Mouse (Mus musculus): ENCODE data around the gene Slc29a1.

The Slc29a1 gene

DNA sequence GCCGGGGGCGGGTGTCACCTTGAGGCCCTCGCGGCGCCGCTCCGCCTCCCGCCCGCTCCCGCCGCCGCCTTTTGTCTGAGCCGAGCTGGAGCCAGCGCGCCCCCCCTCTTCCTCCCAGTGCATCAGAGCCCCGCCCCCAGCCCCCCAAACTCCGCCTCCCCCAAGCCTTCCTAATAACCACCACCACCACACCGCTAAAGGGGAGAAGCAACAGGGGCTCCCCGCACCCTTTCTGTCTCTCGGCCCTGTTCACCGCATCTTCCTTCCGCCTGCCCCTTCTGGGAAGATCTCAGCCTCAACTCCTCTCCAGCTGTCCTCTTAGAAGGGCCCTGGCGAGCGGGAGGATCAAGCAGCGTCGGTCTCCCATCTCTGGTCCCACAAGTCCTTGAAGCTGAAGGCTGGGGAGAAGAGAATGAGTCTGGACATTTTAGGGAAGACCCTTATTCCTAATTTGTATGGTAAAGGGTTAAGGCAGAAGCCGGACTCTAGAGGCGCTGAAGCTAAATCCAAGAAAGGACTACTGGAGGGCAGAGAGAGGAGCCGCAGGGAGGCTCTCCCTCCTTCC is 49.7 kb downstream of the Slc29a1 start, which contains the start of gene Tmem151b:
Tmem151b (minus strand) TSS at position 61 of the 565 bp plus-strand sequence.
- DNase-seq (ENCODE audit: low spot score) = no peak

DNA sequence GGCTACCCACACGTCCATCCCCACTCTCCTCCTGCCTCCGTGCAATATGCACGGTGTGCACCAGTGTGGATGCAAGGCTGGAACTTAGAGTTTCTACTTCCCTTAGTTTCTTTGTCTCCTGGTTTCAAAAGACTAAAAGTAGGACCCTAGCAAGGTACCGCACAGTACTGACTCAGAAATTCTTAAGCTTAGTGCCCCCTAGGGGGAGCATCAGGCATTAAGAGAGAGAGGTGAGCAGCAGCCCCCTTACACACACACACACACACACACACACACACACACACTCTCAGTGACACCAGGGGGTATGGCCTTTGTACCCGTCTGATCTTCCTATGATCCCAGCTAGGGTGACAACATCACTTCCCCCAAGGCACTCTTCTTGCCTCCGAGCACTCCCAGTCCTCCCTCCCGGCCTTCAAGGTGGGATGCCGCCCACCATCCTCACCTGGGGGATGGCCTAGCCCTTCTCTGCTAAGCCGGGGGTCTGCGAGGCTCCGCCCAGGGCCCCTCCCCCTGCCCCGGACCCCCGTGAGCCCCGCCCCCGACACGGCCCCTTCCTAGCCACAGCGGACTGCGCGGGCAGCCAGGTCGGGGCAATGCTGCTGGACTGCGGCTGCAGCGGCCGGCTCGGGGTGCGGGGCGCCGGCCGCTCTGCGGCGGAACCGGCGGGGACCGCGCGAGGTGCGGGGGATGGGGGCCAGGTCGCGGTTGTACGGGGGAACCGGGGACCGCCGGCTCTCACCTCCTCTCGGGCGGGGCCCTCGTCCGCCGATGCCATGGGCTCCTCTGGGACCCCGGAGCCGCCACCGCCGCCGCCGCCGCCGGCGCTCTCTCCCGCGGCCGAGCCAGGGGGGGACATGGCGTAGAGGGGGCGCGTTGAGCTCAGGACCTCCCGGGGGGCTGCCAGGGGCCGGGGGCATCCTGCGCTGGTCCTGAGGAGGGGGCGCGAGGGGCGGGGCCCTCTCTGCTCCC is 50.6 kb downstream of the Slc29a1 start:
- no peak for DNase-seq (ENCODE audit: low spot score)

DNA sequence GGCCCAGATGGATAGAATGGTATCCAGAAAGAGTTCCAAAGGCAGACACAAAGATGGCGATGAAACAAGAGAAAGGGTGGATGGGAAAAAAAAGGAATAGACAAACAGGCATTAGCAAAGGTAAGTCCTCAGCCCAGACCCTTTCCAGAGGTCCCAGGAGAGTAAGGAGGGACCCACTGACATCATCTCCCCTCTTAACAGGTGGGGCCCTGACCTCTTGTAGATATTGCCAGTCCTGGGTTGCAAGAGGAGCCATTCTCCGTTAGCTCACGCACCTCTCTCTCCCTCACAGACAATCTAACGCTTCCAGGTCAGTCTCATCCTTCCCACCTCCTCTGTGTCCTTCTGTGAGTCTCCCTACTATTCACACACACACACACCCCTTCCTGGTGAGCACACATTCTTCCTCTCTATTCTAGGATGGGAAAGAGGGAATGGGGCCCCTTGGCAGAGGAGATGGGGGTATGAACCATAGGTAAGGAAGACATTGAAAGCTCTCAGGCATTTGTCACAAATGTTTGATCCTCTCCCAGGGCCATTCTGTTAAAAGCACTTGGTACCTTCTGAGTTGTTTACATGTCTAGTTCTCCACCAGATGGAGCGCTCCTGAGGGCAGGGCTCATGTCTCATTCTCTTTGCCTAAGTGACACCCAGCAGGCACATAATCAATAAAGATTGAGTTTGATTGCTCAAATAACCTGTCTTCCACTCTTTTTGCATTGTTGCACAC is 51.8 kb downstream of the Slc29a1 start:
- DNase-seq (ENCODE audit: low spot score) = no peak

DNA sequence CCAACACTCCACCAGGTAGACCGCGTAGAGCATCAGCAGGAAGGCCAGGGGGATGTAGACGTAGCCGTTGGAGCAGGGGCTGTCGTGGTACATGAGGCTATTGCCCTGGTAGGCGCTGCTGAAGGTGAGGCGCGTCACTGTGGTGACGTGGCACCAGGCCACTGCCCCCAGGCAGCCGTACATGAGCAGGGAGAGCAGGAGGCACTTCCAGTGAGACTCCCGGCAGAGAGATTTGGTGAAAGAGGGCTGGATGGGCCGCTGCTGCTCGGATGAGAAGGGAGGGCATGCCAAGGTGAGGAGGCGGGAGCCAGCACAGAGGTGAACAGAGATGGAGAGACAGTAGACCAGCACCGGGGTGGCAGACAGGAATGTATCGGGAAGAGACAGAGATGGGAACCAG is 52.5 kb downstream of the Slc29a1 start:
- DNase-seq (ENCODE audit: low spot score) = no peak

DNA sequence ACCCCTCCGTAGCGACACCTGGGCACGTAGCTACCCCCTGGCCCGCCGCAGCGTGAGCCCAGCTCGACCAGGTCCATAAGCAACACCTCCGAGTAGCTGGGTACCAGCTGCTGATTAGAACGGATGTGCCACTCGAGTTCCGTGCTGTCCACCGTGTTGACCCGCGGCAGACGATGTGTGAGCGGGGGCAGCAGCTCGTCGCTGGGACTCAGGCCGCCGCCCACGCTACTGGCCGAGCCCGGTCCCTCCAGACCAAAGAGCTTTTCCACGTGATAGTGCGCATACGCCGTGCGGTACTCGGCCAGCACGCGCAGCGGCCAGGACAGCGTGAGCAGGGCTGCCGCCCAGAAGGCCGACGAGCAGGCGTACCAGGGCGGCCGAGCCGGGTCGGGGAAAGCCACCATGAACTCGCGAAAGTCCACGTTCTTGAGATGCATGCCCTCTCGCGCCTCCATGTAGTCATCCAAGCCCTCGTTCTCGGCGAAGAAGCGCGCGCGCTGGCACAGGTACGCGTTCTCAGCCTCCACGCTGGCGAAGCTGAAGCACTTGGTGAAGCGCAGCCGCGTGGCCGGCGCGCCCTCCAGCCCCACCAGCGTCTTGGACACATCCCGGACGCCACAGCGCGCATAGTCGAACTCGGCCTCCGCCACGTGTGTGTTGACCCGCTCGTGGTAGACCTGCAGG is 54.0 kb downstream of the Slc29a1 start:
- no peak for DNase-seq (ENCODE audit: low spot score)

DNA sequence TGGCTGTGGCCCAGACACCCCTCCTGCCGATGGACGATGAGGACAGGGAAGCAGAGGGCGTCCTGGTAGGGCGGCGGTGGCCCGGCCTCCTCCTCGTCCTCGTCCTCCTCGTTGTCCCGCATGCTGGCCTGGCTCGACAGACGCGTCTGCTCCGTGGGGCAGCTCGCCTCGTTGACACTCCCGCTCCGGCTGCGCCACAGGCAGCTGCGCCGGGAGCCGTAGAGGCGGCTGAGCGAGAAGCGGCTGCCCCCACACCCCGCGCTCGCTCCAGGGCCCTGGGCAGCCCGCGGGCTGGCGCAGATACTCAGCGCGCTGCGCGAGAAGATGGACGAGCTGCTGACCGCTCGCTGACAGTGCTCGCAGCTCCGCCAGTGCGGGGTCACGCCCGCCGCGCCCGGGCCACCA is 54.5 kb downstream of the Slc29a1 start:
- DNase-seq (ENCODE audit: low spot score) = no peak

DNA sequence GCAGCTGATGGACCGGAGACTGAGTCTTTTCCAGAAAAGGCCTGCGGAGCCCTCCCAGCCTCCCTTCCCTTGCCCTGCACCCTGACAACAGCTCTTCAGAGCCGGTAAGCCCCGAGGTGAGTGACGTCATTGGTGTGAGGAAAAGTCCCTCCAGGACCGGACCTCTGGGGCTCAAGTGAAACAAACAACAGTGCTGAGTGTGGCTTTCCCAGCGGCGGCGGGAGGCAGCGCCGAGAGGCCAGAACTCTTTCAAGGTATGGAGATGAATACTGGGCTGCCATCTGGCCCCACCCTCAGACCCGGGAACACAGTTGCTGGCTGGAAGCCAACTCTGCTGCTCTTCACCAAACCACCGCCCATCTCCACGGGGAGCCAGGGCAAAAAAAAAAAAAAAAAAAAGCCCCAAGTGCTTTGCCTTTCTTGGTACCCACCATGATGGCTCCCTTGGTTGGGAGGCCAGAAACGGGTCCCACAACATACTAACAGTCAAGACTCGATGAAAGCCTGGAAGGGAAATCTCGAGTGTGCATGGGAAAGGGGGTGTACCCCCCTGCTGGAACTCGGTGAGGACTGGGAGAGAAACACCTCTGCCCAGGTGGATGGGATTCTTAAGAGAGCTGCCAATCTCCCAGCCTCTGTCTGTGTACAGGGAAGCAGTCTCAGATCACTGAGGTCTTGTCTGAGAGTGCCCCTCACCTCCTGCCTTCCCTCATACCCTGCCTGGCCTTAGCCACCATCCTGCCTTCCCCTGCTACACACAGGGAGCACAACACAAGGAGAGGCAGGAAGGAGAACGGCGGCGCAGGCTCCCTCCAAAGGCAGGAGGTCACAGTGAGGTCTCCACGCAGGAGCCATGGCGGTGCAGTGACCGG is 55.2 kb downstream of the Slc29a1 start:
- no peak for DNase-seq (ENCODE audit: low spot score)

DNA sequence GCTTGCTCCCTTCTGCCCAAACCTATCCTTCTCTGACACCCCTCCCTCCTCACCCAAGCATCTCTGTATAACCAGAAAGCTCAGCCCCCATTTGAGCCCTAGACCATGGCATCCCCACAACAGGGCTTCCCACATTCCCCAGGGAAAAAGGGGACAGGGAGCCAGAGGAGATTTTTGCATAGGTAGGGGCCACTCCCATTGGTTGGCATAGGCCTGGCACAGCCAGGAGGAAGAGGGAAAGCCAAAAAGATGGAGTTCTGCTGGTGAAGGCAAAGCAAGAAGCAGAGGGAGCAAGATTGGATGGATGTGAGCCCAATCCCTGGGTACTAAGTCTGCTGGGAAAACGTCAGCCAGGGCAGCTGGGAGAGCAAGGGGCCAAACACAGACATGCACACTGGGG is 56.3 kb downstream of the Slc29a1 start:
- no peak for DNase-seq (ENCODE audit: low spot score)

DNA sequence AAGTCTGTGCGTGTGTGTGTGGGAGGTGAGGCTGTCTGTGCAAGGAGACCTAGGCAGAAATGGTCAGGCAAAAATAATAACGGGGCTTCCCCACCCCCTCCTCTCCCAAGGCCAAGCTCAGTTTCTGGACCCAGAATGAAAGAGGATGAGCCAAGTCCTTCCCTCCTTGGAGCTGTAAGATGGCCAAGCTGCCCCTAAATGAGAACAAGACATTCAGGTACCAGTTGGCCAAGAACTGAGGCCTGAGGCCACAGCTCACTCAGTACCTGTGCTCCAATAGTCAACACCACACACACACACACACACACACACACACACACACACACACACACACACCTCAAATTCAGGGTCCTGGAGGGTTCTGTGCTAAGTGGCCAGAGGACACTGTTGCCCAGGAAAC is 56.7 kb downstream of the Slc29a1 start:
- no peak for DNase-seq (ENCODE audit: low spot score)

DNA sequence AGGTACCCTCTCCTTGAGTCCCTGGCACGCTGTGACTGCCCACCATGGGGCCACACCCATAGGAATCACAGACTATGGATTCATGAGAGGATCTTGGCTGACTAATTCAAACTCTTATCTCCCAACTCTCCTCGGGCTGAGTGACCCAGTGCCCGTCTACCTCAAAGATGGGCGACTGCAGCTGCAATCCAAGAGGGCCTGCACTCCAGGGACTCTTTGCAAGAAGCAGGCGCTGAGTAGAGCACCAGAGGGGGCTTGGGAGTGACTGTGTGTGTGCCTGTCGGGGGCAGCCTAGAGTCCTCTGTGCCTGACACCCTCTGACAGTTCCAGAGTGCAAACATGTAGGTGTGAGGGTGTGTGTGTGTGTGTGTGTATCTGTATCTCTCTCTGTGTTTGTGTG is 57.3 kb downstream of the Slc29a1 start:
- DNase-seq (ENCODE audit: low spot score) = no peak

DNA sequence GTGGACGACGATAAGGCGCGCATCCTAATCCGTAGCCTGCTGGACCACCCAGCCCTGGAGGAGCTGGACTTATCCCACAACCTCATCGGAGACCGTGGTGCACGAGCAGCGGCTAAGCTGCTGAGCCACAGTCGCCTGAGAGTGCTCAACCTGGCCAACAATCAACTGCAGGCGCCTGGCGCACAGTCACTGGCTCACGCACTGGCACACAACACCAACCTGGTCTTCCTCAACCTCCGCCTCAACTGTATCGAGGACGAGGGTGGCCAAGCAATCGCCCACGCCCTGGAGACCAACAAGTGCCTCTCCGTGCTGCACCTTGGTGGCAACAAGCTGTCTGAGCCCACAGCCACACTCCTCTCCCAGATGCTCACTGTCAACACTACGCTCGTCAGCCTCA is 59.7 kb downstream of the Slc29a1 start:
- no peak for DNase-seq (ENCODE audit: low spot score)

DNA sequence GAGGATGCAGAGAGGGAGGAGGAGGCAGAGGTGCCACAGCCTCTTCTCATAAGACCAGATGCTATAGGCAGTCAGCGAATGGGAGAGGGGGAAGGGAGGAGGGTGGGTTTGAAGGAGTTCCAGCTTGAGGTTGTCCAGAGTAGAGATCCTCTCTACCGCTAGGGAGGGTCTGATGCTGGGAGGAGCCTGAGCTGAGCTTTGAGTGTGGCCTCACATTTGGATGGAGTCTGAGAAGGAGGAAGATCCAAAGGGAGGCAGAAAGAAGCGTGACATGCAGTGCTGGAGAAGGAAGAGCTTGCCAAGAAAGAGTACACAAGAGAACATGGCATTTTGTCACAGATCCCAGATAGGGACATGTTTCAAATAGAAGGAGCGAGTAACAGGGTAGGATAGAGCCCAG is 61.0 kb downstream of the Slc29a1 start:
- DNase-seq (ENCODE audit: low spot score) = no peak

DNA sequence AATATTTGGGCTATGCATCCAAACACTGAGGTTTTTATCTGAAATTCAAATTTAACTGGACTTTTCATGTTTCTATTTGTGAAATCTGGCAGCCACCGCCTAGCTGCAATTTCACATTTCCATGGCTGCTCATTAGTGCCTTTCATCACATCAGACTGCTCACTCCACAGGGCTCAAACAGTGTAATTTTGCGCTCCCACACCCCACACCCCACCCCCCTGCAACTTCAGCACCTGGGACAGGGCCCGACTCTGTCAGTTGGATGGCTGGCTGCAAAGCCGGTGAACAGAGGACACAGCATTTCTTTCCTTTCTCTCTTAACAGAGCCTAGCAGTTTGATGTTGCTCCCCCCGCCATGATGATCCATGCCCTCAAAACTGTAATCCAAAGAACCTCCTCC is 63.1 kb downstream of the Slc29a1 start:
- no peak for DNase-seq (ENCODE audit: low spot score)

Data from urinary bladder, postnatal 10 days (tissue).